Mouse (Mus musculus) mouse trophoblast stem cell (cell line): ENCODE measurements around the gene Wdr59.

Source experiments
- in situ Hi-C, 2 experiments: fragments of 300-500 bp; cut with MseI, MboI; formaldehyde crosslinking; loops; 2 replicates in 1 of 2; 3 replicates in 1 of 2; pipeline ENCODE4 v1.15.1; 2025

Gene Wdr59

DNA sequence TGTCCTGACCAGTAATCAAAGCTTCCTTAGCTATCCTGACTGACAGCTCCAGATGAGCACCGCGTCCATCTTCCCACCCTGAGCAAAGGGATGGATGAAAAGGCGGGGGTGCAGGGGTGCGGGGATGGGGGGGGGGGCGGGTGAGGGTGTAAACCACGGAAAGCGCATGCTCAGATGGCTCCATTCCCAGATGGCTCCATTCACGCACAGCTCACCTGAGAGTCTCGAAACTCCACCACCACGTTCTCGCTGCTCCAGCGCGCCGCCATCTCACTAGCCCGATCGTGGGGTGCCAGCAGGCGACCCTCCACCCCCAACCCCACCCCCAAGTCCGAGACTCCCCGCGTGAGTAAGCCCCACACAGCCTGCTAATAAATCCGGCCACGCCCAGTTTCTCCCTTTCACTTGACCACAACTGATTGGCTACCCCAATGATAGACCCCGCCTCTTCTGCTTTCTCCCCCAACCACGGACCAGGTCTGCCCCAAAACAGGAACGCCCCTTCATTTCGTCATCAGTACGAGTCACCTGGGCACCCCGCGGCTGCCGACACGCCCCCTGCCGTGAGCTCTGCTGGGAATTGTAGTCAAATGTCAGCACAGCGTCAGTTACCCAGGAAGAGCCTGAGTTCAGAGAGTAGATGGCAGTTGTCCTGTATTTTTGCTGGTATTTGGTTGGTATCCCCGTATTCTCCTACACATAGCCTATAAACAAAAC lies at the start of gene Wdr59:
Gene Wdr59, minus strand, starts transcription at position 380 of the 717 bp plus-strand sequence.
- in situ Hi-C loops: no loop called here

DNA sequence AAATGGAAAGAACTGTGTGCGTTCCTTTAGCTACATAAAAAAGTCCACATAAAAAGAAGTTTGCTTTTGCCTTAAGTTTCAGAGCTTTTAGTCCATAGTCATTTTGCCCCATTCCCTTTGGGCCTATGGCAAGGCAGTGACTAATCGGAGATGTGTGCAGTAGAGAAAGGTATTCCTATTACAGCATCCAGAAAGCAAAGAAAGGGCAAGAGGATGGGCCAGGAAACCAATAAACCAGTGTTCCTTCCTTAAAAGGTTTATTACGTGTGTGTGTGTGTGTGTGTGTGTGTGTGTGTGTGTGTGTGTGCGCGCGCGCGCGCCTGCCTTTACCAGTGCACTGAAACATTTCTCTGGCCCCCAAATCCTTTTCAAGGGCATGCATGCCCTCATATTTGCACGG lies 49.8 kb upstream of the Wdr59 start:
- in situ Hi-C loops: no loop called here

DNA sequence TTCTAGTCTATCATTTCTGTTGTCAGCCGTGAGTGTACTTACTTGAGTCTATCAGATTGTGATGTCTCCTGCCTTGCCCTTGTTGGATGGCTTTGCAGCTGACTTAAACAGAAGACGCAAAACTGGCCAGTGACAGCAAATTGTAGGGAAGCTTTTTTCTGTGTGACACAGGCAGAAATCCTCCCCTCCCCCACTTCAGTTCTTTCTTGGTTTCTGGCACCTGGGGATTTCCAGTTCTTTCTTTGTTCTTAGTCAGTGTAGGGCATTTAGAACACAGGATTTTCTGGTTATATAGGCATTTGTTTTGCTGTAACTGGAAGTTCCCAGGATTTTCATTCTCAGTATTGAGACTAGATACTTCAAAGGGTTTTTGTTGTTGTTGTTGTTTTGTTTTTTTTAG lies 48.5 kb upstream of the Wdr59 start:
- in situ Hi-C loops: no loop called here

DNA sequence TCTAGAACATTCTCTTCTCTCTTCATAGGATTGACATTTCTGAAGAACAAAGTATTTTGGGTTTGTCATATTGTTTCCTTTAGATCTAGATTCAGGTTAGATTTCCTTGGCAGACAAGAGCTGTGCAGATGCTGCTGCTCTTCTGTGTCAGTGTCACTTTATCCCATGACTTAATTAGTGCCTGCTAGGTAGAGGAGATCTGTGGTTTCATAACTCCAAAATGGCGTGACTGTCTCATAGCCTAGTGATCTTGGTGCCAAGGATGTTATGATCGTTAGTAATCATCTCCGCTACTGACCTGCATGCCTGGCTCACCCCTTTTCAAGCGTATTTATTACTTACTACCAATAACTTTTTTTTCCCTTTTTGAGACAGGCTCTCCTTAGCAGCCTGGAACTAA lies 48.0 kb upstream of the Wdr59 start:
- in situ Hi-C loops: no loop called here

DNA sequence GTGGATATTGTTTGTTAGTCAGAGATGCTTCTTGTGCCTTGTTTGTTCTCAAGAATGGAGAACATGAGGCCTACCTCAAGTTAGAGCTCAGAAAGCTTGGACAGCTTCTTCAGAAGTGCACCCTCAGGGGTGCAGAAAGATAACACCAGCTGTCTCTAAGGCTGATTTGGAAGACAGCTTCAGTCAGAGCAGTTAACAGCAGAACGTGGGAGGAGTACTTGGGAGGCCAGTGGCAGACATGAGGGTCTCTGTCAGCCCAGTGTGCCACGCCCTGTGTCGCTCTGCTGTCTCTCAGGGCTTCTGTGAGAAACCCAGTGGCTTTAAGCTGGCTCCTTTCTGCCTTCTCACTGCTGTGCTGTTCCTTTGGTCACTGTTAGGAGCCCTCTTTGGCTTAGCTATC lies 46.1 kb upstream of the Wdr59 start:
- in situ Hi-C loops: no loop called here

DNA sequence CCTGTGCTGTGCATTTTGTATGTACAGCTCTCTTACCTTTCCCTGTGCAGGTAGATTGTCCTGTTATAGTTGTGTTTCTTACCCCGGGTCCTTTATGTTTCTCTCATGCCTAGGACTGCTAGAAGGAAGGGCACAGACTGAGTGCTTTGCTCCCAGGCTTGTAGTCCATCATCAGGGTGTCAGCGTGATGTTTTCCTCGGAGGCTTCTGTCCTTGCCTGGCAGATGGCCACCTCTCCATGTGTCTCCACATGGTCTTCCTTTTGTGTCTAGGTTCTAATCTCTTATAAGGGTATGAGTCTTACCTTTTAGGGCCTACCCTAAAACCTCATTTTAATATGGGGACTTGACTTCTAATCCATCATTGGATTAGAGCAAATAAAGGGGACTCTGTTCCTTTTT lies 45.7 kb upstream of the Wdr59 start:
- in situ Hi-C loops: no loop called here

DNA sequence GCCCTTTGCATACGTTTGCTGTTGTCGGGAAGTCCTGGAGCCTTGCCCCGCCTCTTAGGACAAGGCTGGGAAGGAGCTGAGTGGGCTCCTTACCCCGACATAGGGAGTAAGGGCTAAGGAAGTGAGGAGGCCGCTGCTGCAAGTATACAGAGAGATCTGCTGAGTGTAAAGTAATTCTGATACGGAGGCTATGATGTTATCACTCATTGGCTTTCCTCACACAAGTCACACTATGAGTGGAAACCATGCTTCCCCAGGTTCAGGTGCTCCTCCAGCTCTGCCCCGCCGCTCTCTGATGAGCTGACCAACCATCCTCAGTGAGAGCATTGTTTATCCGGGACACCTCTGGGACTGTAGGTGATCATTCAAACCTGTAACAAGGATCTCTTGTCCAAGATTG lies 44.4 kb upstream of the Wdr59 start:
- in situ Hi-C loops: no loop called here

DNA sequence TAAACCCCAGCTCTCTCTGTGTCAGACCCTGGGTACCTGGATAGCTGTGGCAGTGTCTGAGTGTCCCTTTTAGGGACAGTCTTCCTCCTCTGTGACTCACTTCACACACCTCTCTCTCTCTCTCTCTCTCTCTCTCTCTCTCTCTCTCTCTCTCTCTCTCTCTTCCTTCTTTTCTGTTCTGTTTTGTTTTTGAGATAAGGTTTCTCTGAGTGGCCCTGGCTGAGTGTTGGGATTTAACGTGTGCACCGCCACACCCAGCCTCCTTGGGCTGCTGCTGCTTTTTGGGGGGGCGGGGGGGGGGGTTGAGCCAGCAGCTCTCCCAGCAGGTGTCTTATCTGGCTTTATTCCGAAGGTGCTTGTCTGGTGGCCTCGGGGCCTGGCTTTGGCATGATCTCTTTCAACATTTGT lies 43.9 kb upstream of the Wdr59 start:
- in situ Hi-C loops: no loop called here

DNA sequence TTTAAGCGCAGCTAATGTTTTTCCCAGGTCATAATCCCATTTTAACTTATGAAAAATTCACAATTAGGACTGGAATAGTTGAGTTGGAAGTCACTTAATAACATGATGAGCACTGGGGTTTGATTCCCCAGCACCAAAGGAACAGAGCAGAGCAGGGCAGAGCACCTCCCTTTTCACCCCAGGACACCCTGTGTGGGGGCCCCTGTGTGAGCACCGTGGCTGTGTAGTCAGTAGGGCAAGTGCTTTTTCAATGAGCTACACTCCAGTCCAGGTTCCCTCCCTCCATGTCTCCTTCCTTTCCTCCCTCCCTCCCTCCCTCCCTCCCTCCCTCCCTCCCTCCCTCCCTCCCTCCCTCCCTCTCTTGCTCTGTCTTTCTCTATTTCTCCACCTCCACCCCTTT lies 42.2 kb upstream of the Wdr59 start:
- in situ Hi-C loops: no loop called here

DNA sequence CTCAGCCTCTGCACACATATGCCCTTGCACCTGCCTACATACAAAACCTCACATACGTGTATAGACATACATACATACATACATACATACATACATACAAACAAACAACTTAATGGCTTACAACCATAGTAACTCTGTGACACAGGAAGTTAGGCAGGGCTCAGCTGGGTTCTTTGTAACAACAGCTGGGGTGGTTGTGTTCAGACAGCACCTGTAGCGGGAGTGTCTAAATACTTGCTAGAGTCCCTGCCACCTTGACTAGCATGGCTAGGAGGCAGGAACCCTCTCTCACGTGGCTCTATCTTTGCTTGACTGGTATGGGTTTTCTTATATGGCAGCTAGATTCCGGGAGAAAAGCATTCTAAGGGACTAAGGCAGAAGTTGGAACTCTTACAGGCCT lies 41.8 kb upstream of the Wdr59 start:
- in situ Hi-C loops: no loop called here

DNA sequence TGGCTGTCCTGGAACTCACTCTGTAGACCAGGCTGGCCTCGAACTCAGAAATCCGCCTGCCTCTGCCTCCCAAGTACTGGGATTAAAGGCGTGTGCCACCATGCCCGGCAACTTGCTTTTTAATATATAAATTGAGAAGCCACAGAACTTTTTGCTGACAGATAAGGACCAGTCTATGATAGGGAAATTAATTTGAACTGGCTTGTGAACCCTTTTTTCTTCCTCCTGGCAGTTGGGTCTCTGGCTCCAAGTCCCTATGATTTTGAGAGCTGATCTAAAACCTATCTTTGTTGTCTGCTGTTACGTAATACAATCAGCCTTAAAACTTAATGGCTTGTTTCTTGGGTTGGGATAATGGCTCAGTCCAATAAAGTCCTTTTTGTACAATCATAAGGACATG lies 41.2 kb upstream of the Wdr59 start:
- in situ Hi-C loops: no loop called here

DNA sequence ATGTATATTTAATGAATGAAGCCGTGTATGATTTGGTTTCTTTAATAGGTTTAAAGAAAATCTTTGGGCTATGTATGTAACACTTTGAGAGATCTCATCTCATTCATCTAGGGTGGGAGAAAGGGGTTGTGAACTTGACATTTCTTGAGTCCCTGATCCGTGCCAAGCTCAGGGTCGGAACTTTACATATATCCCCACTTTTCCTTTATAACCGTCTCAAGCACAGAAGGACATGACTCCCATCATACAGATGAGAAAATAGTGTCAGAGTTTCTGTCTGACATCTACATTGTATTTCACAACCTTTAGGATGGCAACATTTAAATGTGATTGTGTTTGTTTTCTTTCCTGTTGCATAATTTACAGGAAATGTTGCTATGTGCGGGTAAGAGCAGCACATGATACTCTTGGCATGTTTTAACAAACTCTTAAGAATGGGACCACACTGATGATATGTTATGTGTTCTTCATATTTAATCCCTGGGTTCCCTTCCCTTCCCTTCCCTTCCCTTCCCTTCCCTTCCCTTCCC lies 40.4 kb upstream of the Wdr59 start:
- in situ Hi-C loops: no loop called here

DNA sequence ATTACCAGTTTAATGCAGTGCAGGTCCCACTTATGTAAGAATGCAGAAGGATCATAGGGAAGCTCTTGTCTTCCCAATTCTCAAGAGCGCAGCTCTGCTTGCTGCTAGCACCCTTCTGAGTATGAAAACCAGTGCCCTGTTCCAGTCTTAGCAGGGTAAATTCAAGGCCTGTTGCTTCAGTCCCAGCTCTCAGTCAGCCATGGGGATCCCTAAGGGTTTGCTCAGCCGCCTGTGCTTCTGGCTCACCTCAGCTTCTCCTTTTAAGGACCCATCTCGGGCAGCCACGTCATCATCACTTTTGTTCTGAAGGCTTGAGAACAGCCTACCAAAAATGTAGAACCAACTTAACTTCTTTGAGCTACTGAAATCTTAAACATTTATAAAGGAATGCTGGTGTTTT lies 39.9 kb upstream of the Wdr59 start:
- in situ Hi-C loops: no loop called here

DNA sequence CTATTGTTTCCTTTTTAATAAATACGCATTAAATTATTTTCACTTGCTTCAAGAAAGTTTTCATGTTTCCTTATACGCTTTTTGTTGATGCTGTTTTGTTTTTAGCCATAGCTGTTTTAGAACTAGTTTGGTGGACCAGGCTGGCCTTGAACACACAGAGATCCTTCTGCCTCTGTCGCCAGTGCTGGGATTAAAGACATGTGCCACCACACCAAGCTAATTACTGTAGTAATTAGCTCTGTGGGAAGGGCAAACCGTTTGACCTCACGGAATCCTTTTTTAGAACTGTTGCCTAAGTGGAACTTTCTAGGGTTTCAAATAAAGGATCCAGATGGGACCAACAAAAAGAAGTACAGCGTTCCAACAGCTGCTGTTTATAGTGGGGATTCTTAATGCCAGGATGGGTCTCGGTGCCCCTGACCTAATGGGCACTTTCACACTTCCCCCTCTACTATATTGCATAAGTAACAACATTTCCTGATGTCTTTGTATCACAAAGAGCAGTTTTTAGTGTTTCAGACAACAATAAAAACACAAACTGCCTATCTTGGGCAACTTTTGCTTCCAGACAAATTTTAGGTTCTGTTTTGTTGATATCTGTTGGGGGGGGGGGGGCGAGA lies 29.7 kb upstream of the Wdr59 start:
- in situ Hi-C loops: no loop called here

DNA sequence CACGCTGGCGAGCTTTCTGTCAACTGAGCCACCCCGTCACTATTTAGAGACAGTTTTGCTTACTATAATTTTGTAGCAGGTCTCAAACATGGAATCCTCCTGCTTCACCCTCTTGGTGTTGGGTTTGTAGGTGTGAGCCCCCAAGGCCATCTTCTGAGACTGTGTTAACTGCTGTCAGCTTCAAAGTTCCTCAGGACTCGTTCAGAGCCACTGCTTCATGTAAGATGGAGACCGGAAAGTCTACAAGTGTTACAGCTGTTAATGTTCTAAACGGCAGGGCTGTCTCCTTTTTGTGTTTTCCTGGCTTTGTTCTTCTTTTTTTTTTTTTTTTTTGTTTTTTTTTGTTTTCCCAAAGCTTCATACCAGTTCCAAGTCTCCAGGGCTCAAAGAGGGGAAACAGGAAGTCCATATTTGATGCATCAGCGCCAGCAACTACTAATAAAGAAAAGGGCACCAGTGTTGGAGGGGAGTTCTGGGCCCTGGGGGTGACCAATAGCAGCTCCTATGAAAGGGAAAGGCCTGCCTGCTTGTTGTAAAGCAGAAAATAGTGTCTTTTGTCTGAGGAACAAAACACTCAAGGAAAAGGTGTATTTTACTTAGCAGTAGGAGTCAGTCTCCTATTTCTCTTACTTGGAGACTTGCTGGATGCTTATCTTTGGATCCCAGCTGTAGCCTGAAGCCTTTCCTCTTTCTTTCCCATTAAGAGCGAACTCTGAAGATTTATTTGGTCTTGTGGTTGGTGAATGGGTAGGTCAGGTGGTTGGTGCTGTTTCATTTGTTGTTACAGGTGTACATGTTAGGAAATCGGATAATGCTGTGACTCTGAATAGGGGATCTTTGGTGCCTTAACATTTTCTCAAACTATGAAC lies 28.3 kb upstream of the Wdr59 start:
- in situ Hi-C loops: no loop called here

DNA sequence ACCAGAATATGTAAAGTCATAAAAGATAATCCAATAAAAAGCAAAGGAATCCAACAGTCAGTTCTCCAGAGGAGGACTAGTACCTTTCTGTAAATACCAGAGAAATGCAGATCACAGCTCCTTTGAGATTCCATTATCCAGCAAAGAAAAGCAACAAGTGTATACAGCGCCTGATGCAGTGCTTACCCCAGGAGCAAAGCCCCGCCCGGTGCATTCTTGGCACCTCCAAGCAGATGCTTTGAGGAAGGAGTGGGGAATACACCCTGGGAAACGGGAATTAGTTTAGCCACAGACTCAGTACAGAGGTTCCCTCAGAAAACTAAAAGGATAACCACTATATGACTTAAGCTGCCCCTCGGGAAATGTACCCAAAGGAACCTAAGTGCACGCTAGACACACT lies 26.3 kb upstream of the Wdr59 start:
- in situ Hi-C loops: no loop called here

DNA sequence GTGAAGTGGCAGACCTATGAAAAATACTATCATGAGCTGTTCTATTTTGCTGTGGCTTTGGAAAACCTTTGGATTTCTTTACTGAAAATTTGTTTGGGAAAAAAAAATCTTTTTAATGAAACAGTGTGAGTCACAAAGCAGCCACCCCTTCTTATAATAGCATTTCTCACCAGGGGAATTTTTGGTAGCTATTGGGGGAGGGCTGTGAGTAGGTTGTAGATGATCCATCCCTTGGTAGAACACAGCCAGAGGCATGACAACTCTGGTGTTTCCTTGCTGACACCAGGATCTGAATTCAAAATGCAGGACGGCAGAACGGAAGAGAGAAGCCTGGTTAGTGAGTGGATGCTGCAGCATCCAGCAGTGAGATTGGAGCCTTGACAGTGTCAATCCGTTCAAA lies 25.3 kb upstream of the Wdr59 start:
- in situ Hi-C loops: no loop called here

DNA sequence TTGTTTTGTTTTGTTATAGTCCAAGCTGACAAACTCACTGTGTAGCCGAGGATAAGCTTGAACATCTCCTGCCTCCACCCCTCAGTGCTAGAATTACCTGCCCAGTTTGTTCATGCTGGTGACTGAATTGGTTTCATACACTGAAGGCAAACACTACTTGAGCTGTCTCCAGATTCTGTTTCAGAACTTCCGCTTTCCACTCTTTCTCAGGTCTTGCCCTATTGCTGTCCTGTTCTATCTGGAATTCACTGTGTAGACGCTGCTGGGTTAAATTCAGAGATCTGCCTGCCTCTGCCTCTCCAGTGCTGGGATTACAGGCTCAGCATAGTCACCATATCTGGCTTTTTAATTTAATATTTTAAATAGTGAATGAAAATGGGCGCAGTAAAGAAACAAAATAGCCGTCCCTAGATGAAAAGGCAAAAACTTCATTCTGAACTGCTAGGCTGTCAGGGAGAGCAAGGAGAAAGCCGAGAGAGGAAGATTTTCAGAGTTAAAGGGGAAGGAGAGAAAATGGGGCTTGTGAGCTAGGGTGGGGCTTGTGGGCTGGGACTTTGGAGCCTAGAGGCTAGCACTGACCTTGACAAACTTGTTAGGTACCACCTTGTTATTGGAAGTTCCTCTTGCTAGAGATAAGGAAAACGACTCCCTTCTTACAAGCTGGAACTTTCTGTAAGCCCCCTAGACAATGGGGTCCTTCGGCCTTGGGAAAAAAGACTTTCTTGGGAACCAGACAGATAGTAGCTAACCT lies 23.7 kb upstream of the Wdr59 start:
- in situ Hi-C loops: no loop called here

DNA sequence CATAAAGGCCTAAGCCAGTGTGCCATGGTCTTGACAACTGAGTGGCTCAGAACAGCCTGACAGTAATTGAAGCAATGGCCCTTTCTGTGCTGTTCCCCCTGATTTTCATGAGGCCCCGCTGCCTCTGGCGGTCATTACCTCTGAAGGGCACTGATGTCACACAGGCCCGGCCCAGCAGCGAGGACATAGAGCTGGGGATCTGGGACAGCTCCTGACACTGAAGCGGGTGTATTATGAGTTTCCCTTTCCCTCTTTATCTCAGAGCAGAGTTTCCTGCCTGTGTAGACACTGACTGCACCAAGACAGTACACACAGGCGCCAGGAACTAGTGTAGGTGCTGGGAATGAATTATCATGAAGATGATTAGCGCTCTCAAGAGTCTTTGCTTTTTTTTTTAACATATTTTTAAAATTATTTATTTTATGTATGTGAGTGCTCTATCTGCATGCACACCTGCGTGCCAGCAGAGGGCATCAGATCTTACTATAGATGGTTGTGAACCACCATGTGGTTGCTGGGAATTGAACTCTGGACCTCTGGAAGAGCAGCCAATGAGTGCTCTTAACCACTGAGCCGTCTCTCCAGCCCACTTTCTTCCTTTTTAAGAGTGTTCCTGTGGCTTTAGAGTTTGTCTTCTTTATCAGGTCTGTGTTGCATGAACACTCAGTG lies 22.0 kb upstream of the Wdr59 start:
- in situ Hi-C loops: no loop called here

DNA sequence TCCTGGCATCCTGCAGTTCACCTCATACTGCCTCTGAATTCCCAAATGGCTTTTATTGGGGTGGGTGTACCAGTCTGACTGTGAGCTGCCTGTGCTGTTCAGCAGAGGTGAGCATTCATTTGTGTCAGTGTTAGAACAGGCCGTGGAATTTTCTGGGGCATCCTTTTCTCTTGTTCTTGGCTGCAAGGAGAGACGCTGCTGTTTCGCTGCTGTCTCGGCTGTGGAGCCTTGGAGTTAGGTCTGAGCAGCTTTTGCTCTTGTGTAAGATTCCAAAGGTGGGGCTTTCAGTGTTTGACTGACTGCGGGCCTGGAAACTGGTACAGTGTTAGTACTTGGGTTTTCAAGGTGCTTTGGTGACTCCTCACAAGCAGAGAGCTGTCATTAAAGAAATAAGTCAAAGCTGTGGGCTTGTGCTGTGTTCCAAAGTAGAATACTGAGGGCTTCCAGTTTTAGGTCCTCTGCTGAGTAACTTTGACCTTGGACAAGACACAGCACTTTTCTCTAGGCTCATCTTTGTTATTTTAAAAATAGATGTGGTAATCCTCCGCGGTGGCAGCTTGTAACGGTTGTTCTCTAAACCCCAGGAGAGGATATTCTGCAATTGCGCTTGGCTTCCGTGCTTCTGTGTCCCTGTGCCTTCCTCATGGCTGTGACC lies 17.7 kb upstream of the Wdr59 start:
- in situ Hi-C loops: no loop called here

DNA sequence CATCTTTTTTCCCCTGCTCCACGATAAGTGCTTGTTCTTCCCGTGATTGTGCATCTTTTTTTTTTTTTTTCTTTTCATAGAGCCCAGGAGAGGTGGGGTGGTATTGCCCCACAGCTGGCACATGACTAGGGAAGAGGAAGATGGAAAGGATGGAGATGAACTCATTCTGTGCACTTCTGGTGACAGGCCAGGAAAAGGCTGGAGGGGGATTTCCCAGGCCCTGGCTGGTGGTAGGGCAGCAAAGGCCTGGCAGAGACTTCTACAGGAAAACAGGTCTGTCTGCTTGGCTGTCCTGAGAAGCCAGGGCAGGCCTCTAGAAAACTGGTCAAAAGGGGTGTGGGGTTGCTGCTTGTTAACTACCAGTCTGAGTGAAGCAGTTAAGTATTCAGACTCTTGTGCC lies 16.3 kb upstream of the Wdr59 start:
- in situ Hi-C loops: no loop called here
